Mouse (Mus musculus): Measurements from ENCODE around the gene Plxnd1. TPM values are rescaled to one million over a fixed set of nuclear protein-coding genes. Genes with fewer than 3 reads are reported as not detected.

Gene Plxnd1
- total and polyA plus RNA-seq, 2 experiments from 2014 or later, result 2.8 to 17.3 TPM

DNA sequence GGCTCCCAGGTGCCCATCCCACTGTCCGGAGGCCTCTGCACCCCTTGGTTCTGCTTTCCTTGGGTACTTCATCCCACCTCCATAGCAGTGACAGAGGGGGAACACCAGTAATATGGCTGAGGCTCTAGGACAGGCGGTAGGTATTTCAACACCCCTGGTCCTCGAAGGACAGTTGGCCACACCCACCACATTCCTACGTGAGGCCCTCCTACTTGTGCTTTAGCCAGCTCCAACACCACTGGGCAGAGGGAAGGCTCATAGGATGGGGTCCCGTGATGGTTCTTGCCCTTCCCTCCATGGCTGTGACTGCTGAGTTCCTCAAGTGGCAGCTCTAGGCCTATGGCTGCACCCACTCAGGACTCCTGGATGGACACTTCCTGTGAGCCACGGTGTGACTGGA lies 70.0 kb downstream of the Plxnd1 start:
- ATAC-seq (ENCODE audit: low FRiP score) (no peak), DNase-seq (ENCODE audit: low spot score) (no peak)
- Histone ChIP-seq H3K4me3 (ENCODE audit: low read depth, low read length) (no peak overlapping the region), H3K36me3 (ENCODE audit: insufficient read depth, low read length) (peaks cover 2% of the 10 kb centered on the region; the same call in 1 of the 2 replicates), H3K9me3 (ENCODE audit: low read length) (no peaks in the 10 kb centered on the region), H3K9ac (replicated peaks; ENCODE audit: low read length, poor library complexity, severe bottlenecking) (no peak overlapping the region), H3K4me1 (ENCODE audit: insufficient read depth, low read length) (no peaks in the 10 kb centered on the region), H3K27me3 (ENCODE audit: insufficient read depth, low read length) (no peaks in the 10 kb centered on the region), H3K4me2 (ENCODE audit: low read depth, low read length, poor library complexity, severe bottlenecking) (no peak overlapping the region), H3K27ac (ENCODE audit: low read depth, low read length) (no peak overlapping the region)
- TF ChIP-seq CTCF (IDR thresholded peaks at IDR 0.05), result no peak
- 53% methylated on average over 6 of the region's 6 CpGs for WGBS

- no peak for TF ChIP-seq CTCF (IDR thresholded peaks at IDR 0.05)
- WGBS, result 95% methylated on average over 5 of the region's 5 CpGs
Measured at GRCm38 (mm10) chr6:115919876-115920275, 74.9 kb downstream of the Plxnd1 start.

GRCm38 (mm10) chr6:115918615-115919014 lies 76.2 kb downstream of the Plxnd1 start:
- WGBS, result 94% methylated on average over 1 of the region's 1 CpGs
- Histone ChIP-seq H3K9ac (replicated peaks; ENCODE audit: low read length, poor library complexity, severe bottlenecking) (no peak overlapping the region), H3K4me2 (ENCODE audit: low read depth, low read length, poor library complexity, severe bottlenecking) (no peak overlapping the region), H3K4me1 (ENCODE audit: insufficient read depth, low read length) (peaks cover 4% of the 10 kb centered on the region; the same call in 1 of the 2 replicates), H3K9me3 (ENCODE audit: low read length) (no peaks in the 10 kb centered on the region), H3K27me3 (ENCODE audit: insufficient read depth, low read length) (no peaks in the 10 kb centered on the region), H3K36me3 (ENCODE audit: insufficient read depth, low read length) (peaks cover 19% of the 10 kb centered on the region), H3K27ac (ENCODE audit: low read depth, low read length) (no peak overlapping the region), H3K4me3 (ENCODE audit: low read depth, low read length) (no peak overlapping the region)
- no peak for ATAC-seq (ENCODE audit: low FRiP score)
- DNase-seq (ENCODE audit: low spot score), result no peak
- TF ChIP-seq CTCF (IDR thresholded peaks at IDR 0.05), result no peak

More at GRCm38 (mm10) chr6:115919876-115920275, 74.9 kb downstream of the Plxnd1 start:
- no peak for DNase-seq (ENCODE audit: low spot score)
- Histone ChIP-seq H3K36me3 (ENCODE audit: insufficient read depth, low read length) (peaks cover 14% of the 10 kb centered on the region), H3K27ac (ENCODE audit: low read depth, low read length) (no peak overlapping the region), H3K9ac (replicated peaks; ENCODE audit: low read length, poor library complexity, severe bottlenecking) (no peak overlapping the region), H3K9me3 (ENCODE audit: low read length) (no peaks in the 10 kb centered on the region), H3K4me1 (ENCODE audit: insufficient read depth, low read length) (no peaks in the 10 kb centered on the region), H3K4me3 (ENCODE audit: low read depth, low read length) (no peak overlapping the region), H3K4me2 (ENCODE audit: low read depth, low read length, poor library complexity, severe bottlenecking) (no peak overlapping the region), H3K27me3 (ENCODE audit: insufficient read depth, low read length) (no peaks in the 10 kb centered on the region)
- no peak for ATAC-seq (ENCODE audit: low FRiP score)

DNA sequence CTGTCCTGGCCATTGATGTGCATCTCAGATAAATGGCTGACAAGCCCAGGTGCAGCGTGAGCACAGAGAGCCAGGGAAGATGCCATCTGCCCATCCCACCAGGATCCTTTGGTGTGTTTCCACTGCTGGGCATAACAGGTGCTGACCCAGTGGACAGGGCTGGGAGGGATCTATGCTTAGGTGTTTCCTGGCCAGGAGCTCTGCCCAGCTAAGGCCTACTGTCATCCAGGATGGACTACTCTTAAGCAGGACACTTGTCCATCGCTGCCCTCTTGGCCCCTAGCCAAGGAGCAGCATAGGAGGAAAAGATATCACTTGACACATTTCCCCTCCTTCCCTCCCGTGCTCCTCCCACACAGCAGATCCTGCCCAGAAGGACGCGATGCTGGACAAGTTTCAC lies 78.2 kb downstream of the Plxnd1 start:
- Histone ChIP-seq H3K27ac (ENCODE audit: low read depth, low read length) (no peak overlapping the region), H3K27me3 (ENCODE audit: insufficient read depth, low read length) (no peaks in the 10 kb centered on the region), H3K9ac (replicated peaks; ENCODE audit: low read length, poor library complexity, severe bottlenecking) (0 out of 2 replicates have a peak overlapping the region, but pooled peaks have one; percentile 24), H3K9me3 (ENCODE audit: low read length) (no peaks in the 10 kb centered on the region), H3K4me2 (ENCODE audit: low read depth, low read length, poor library complexity, severe bottlenecking) (no peak overlapping the region), H3K4me3 (ENCODE audit: low read depth, low read length) (no peak overlapping the region), H3K36me3 (ENCODE audit: insufficient read depth, low read length) (peaks cover 19% of the 10 kb centered on the region), H3K4me1 (ENCODE audit: insufficient read depth, low read length) (peaks cover 4% of the 10 kb centered on the region; the same call in 1 of the 2 replicates)
- no peak for TF ChIP-seq CTCF (IDR thresholded peaks at IDR 0.05)
- no peak for ATAC-seq (ENCODE audit: low FRiP score)
- WGBS, result 94% methylated on average over 5 of the region's 5 CpGs
- DNase-seq (ENCODE audit: low spot score), result no peak

- Histone ChIP-seq H3K27ac (ENCODE audit: low read depth, low read length) (peak overlapping the region; percentile 48; the same call in 1 of the 2 replicates), H3K27me3 (ENCODE audit: insufficient read depth, low read length) (no peaks in the 10 kb centered on the region), H3K4me3 (ENCODE audit: low read depth, low read length) (no peak overlapping the region), H3K4me1 (ENCODE audit: insufficient read depth, low read length) (peaks cover 4% of the 10 kb centered on the region; the same call in 1 of the 2 replicates), H3K4me2 (ENCODE audit: low read depth, low read length, poor library complexity, severe bottlenecking) (no peak overlapping the region), H3K9me3 (ENCODE audit: low read length) (no peaks in the 10 kb centered on the region), H3K36me3 (ENCODE audit: insufficient read depth, low read length) (peaks cover 19% of the 10 kb centered on the region), H3K9ac (replicated peaks; ENCODE audit: low read length, poor library complexity, severe bottlenecking) (0 out of 2 replicates have a peak overlapping the region, but pooled peaks have one; percentile 24)
- ATAC-seq (ENCODE audit: low FRiP score), result no peak
- DNase-seq (ENCODE audit: low spot score), result no peak
- TF ChIP-seq CTCF (IDR thresholded peaks at IDR 0.05), result no peak
- 78% methylated on average over 17 of the region's 17 CpGs for whole genome bisulfite sequencing
Measured at GRCm38 (mm10) chr6:115915601-115916445, 79.0 kb downstream of the Plxnd1 start.
